Mouse (Mus musculus) erythroblast, embryonic 14.5 days (primary cell): ENCODE results near the gene C1qtnf3.

Experiments
- GATA1 ChIP-seq: IDR thresholded peaks from 2 replicates; pipeline ENCODE4 v1.6.1; 2012; ENCODE audit warnings: low read length, inconsistent platforms, mixed read lengths
- TAL1 ChIP-seq: IDR thresholded peaks from 3 replicates; pipeline ENCODE4 v1.6.1; 2012; ENCODE audit warnings: low read length, inconsistent platforms, mixed read lengths

DNA sequence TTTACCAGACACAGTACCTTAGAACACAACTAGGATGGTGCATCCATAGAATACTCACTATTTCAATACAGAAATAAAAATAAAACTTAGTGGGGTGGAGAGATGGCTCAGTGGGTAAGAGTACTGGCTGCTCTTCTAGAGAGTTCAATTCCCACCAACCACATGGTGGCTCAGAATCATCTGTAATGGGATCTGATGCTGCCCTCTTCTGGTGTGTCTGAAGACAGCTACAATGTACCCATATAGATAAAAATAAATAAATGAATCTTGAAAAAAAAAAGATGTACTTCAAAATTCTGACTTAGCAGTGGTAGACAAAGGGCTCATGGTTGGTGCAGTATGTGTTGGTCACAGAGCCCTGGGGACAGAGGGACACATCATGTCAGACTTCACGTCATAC is 39.4 kb downstream of the C1qtnf3 start:
- TF ChIP-seq GATA1 (no peak), TAL1 (no peak)
